Mouse (Mus musculus): Measurements from ENCODE around the gene Fbf1.

DNA sequence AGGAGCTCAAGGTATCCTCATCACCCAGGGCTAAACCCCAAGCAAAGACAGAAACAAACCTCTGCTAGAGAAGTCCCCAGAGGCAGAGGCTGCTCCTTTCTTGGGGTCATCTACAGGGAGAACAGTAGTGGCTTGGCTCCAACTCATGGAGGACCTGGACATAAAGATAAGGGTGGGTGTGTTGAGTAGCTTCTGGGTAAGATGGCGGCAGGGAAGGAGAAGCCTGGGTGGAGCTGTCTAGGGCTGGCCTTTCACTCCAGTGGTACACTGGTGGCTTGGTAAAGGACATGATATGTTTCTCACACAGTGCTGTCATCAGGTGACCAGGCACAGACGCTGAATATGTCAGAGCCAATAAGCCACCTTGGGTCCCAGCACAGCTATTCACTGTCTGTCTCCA, 17.0 kb downstream of the Fbf1 start:
- TF ChIP-seq CTCF (IDR thresholded peaks at IDR 0.05; ENCODE audit: low read depth, low read length) (no peak), POLR2A (IDR thresholded peaks at IDR 0.05; ENCODE audit: borderline replicate concordance, low read depth, low read length) (no peak)

Measured in bone marrow macrophage, adult 2 months (primary cell).